Mouse (Mus musculus) midbrain, embryonic 13.5 days (tissue): ENCODE data around the gene Gigyf2. TPM values are rescaled to one million over a fixed set of nuclear protein-coding genes. Genes with fewer than 3 reads are reported as not detected.
A peak's percentile ranks its signal among the peaks of the same experiment; 100 is the strongest.

Experiments
- ATAC-seq: fragments of 200-750 bp; cut with Nextera tagmentation; 2 replicates; pipeline ENCODE4 v1.8.0; 2017; ENCODE audit warnings: mild to moderate bottlenecking, moderate TSS enrichment, moderate library complexity
- H3K27ac ChIP-seq: fragments of 300-500 bp; sonication (generic); 2 replicates; pipeline ENCODE4 v1.5.1; 2015; ENCODE audit warnings: inconsistent platforms, mild to moderate bottlenecking, moderate library complexity
- H3K27me3 ChIP-seq: fragments of 300-500 bp; sonication (generic); 2 replicates; pipeline ENCODE4 v1.6.1; 2015; ENCODE audit warnings: mild to moderate bottlenecking, inconsistent platforms
- H3K36me3 ChIP-seq: fragments of 300-500 bp; sonication (generic); 2 replicates; pipeline ENCODE4 v1.6.1; 2015; ENCODE audit warnings: mild to moderate bottlenecking, inconsistent platforms
- H3K4me1 ChIP-seq: fragments of 300-500 bp; sonication (generic); replicated peaks from 2 replicates; pipeline ENCODE4 v1.6.1; 2015; ENCODE audit warnings: inconsistent platforms
- H3K4me2 ChIP-seq: fragments of 300-500 bp; sonication (generic); replicated peaks from 2 replicates; pipeline ENCODE4 v1.6.1; 2015; ENCODE audit warnings: moderate library complexity, mild to moderate bottlenecking, inconsistent platforms
- H3K4me3 ChIP-seq: fragments of 300-500 bp; sonication (generic); replicated peaks from 2 replicates; pipeline ENCODE4 v1.5.1; 2015; ENCODE audit warnings: mild to moderate bottlenecking, inconsistent platforms
- H3K9ac ChIP-seq: fragments of 300-500 bp; sonication (generic); replicated peaks from 2 replicates; pipeline ENCODE4 v1.6.1; 2015; ENCODE audit warnings: mild to moderate bottlenecking, inconsistent platforms
- H3K9me3 ChIP-seq: fragments of 300-500 bp; sonication (generic); 2 replicates; pipeline ENCODE4 v1.6.1; 2016; ENCODE audit warnings: mild to moderate bottlenecking, inconsistent platforms
- WGBS: fragments of 180-500 bp; shearing (Covaris S2); methylation state at CpG from one replicate; pipeline ENCODE4 v1.1.7; 2015; 5-methylcytosine and 5-hydroxymethylcytosine counted together
- polyA plus RNA-seq: library from polyadenylated mRNA; unstranded; fragments of >200 nt; fragmentation: Nextera tagmentation; extraction: Ambion mirVana; gene quantifications from 2 replicates; pipeline ENCODE4 v1.2.1, GENCODE M21; 2015

The Gigyf2 gene
- polyA plus RNA-seq = 70.6 and 74.5 TPM in 2 replicates

GRCm38 (mm10) chr1:87326742-87327163 is at the start of gene Gigyf2:
Gigyf2 (plus strand) TSS chr1:87326998.
- peak; percentile 97 for ATAC-seq
- whole genome bisulfite sequencing = under 1% methylated on average over 35 of the region's 36 CpGs
- Histone ChIP-seq H3K36me3 (no peaks in the 10 kb centered on the region), H3K4me2 (peak within 1 kb of the TSS; percentile 78), H3K9ac (peak within 1 kb of the TSS; percentile 98), H3K27ac (peak within 1 kb of the TSS; percentile 94), H3K27me3 (no peaks in the 10 kb centered on the region), H3K9me3 (peaks cover under 1% of the 10 kb centered on the region; the same call in 1 of the 2 replicates), H3K4me3 (peak within 1 kb of the TSS; percentile 98), H3K4me1 (peaks cover 19% of the 10 kb centered on the region)

GRCm38 (mm10) chr1:87280281-87280680 is 46.5 kb upstream of the Gigyf2 start:
- Histone ChIP-seq H3K9me3 (no peaks in the 10 kb centered on the region), H3K36me3 (no peaks in the 10 kb centered on the region), H3K4me1 (0 out of 2 replicates have a peak, but pooled peaks cover 4% of the 10 kb centered on the region), H3K27ac (no peak overlapping the region), H3K9ac (no peak overlapping the region), H3K4me2 (no peak overlapping the region), H3K27me3 (no peaks in the 10 kb centered on the region), H3K4me3 (no peak overlapping the region)
- ATAC-seq = no peak
- WGBS = 79% methylated on average over 5 of the region's 5 CpGs

DNA sequence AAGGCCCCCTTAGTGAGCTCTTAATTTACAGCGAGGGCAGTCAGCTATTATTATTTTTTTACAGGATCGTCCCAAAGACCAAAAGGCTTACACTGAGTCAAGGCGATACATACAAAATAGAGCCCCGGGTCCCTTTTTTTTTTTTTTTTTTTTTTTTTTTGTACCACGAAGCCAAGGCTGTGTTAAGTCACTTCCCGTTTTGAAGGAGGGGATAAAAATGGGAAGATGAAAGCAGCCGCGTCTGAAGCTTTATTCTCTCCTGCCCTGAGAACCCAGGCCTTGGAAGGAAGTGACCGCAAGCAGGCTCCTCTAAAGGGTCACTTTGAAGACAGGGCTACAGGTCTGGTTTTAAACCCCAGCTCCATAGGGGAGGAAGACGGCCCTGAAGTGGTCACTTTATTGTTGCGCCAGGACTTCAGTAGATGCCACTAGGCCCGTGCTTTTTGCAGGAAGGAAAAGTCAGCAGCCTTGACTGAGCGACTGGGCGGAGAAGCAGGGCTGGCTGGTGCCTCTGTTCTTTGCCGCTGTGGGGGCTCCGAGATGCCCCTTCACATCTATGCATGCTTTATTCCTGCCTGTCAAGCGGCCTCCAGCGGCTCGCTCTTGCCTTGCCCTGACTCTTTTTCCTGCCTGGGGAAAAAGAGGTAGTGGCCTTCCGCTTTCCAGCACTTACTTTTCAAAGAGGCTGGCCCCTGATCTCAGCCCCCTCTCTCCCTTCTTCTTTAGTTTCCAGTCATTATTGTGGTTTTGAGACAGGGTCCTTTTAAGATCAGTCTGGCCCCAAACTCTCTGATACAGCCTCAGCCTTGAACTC is 45.0 kb upstream of the Gigyf2 start:
- Histone ChIP-seq H3K9ac (no peak overlapping the region), H3K9me3 (no peaks in the 10 kb centered on the region), H3K4me1 (0 out of 2 replicates have a peak, but pooled peaks cover 4% of the 10 kb centered on the region), H3K36me3 (no peaks in the 10 kb centered on the region), H3K4me2 (peak overlapping the region; percentile 24; the same call in 1 of the 2 replicates), H3K27me3 (no peaks in the 10 kb centered on the region), H3K27ac (no peak overlapping the region), H3K4me3 (no peak overlapping the region)
- 0 out of 2 replicates have a peak, but pooled peaks have one; percentile 17 for ATAC-seq
- WGBS = 19% methylated on average over 20 of the region's 20 CpGs

DNA sequence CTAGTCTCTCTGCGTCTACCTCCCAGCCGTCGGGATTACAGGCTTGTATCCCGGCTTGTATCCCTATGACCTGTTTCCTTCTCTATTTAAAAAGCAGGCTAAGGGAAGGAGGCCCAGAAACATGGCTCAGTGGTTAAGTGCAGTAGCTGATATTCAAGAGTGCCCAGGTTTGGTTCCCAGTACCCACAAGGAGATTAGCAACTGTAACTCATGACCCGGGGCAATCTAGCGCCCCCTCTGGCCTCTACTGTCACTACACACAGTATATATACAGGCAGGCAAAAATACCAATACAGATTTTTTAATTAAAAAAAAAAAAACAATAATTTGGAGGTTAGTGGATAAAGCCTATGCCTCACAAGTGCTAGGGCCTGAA is 44.4 kb upstream of the Gigyf2 start:
- H3K9me3 ChIP-seq = no peaks in the 10 kb centered on the region
- H3K27me3 ChIP-seq = no peaks in the 10 kb centered on the region
- no peak overlapping the region for H3K9ac ChIP-seq
- H3K4me1 ChIP-seq = 0 out of 2 replicates have a peak, but pooled peaks cover 4% of the 10 kb centered on the region
- 66% methylated on average over 6 of the region's 6 CpGs for WGBS
- no peak overlapping the region for H3K4me3 ChIP-seq
- H3K27ac ChIP-seq = no peak overlapping the region
- H3K36me3 ChIP-seq = no peaks in the 10 kb centered on the region
- ATAC-seq = no peak
- H3K4me2 ChIP-seq = no peak overlapping the region

- H3K4me2 ChIP-seq = no peak overlapping the region
- no peak overlapping the region for H3K4me3 ChIP-seq
- no peak for ATAC-seq
- no peaks in the 10 kb centered on the region for H3K9me3 ChIP-seq
- WGBS = 85% methylated on average over 10 of the region's 10 CpGs
- 0 out of 2 replicates have a peak, but pooled peaks cover 4% of the 10 kb centered on the region for H3K4me1 ChIP-seq
- no peaks in the 10 kb centered on the region for H3K27me3 ChIP-seq
- H3K9ac ChIP-seq = no peak overlapping the region
- H3K27ac ChIP-seq = no peak overlapping the region
- no peaks in the 10 kb centered on the region for H3K36me3 ChIP-seq
Observed at GRCm38 (mm10) chr1:87283410-87283960, 43.3 kb upstream of the Gigyf2 start.

DNA sequence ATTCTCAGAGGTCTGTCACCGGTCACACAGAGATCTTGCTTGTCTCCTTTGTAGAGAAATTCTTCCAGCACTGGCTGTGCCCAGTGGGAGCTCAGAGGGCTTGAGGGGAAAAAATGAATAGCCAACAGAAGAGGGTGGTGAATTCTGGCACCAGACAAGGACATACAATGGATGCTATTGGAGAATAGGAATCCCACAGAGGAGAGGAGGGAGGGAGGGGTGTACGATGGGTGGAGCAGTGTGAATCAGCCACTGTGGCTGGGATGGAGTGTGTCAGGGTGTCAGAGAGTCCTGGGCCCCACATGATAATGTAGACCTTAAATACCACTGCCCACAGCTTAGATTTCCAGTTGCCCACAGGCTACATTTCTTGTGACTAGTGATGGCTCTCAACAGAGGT is 39.7 kb upstream of the Gigyf2 start:
- Histone ChIP-seq H3K4me3 (no peak overlapping the region), H3K9me3 (no peaks in the 10 kb centered on the region), H3K4me2 (no peak overlapping the region), H3K4me1 (0 out of 2 replicates have a peak, but pooled peaks cover under 1% of the 10 kb centered on the region), H3K36me3 (no peaks in the 10 kb centered on the region), H3K27ac (no peak overlapping the region), H3K27me3 (no peaks in the 10 kb centered on the region), H3K9ac (no peak overlapping the region)
- WGBS = 60% methylated on average over 2 of the region's 2 CpGs
- no peak for ATAC-seq

DNA sequence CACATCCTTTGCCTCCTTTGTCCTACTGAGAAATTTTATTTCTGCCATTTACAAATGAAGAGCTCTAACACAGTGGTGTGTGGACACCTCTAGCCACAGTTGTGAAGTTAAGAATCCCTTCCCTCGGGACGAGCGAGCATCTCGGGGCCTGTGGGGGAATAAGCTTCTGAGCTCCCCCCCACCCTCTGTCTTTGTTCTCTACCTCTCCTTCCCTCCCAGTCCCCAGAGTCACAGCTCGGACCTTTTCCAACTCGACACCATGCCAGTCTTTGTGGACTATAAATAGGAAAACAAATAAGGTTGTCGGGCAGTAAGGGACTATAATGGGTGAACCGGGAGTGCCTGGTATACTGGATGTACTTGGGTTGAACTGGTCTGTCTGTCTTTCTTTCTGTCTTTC is 35.4 kb upstream of the Gigyf2 start:
- Histone ChIP-seq H3K27me3 (no peaks in the 10 kb centered on the region), H3K4me2 (no peak overlapping the region), H3K27ac (no peak overlapping the region), H3K4me1 (no peaks in the 10 kb centered on the region), H3K9ac (no peak overlapping the region), H3K4me3 (no peak overlapping the region), H3K36me3 (no peaks in the 10 kb centered on the region), H3K9me3 (no peaks in the 10 kb centered on the region)
- 66% methylated on average over 8 of the region's 8 CpGs for WGBS
- ATAC-seq = no peak

DNA sequence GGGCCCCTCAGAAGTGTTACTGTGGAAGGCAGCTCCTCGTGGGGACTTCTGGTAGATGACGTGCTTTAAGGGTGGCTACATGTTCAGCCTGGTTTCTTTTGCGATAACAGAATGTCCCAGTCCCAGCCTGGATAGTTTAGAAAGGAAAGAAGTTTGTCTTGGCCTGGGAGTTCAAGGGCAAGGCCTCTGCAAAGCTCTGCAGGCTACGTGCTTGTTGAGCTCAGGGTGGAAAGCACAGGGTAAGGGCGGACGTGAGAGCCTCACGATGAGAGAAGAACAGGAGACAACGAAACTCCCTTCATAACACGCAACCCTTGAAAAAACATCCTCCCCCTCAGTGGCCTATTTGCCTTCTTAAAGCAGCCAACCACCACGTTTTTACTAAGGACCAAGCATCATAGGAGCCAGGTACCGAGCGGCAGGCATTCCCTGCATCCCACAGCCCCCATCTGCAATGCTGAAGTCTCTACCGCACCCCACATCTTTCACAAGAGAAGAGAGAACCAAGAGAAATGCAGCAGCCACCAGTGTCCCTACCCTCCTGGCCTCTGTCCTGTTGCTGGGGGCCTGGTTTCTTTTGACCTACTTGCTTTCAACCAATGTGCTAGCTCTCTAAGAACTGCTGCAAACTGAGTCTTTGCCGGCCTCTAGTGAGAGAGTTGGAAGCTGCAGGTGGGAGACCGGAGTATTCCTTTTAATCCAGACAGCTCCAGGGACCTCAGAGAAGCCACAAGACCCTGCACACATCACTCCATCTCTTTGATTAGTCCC is 34.2 kb upstream of the Gigyf2 start:
- ATAC-seq = no peak
- H3K27me3 ChIP-seq = no peaks in the 10 kb centered on the region
- H3K9ac ChIP-seq = no peak overlapping the region
- no peaks in the 10 kb centered on the region for H3K9me3 ChIP-seq
- H3K4me1 ChIP-seq = no peaks in the 10 kb centered on the region
- H3K36me3 ChIP-seq = no peaks in the 10 kb centered on the region
- 65% methylated on average over 15 of the region's 15 CpGs for WGBS
- no peak overlapping the region for H3K4me3 ChIP-seq
- no peak overlapping the region for H3K27ac ChIP-seq
- H3K4me2 ChIP-seq = no peak overlapping the region

- no peak overlapping the region for H3K9ac ChIP-seq
- H3K27me3 ChIP-seq = no peaks in the 10 kb centered on the region
- no peaks in the 10 kb centered on the region for H3K4me1 ChIP-seq
- H3K36me3 ChIP-seq = no peaks in the 10 kb centered on the region
- no peak for ATAC-seq
- H3K4me2 ChIP-seq = no peak overlapping the region
- no peak overlapping the region for H3K4me3 ChIP-seq
- WGBS = 79% methylated on average over 4 of the region's 4 CpGs
- no peak overlapping the region for H3K27ac ChIP-seq
- no peaks in the 10 kb centered on the region for H3K9me3 ChIP-seq
Observed at GRCm38 (mm10) chr1:87294063-87294710, 32.6 kb upstream of the Gigyf2 start.

- H3K27me3 ChIP-seq = no peaks in the 10 kb centered on the region
- 69% methylated on average over 4 of the region's 4 CpGs for WGBS
- ATAC-seq = no peak
- H3K36me3 ChIP-seq = no peaks in the 10 kb centered on the region
- H3K4me3 ChIP-seq = no peak overlapping the region
- H3K4me1 ChIP-seq = no peaks in the 10 kb centered on the region
- no peak overlapping the region for H3K4me2 ChIP-seq
- H3K27ac ChIP-seq = no peak overlapping the region
- H3K9me3 ChIP-seq = no peaks in the 10 kb centered on the region
- H3K9ac ChIP-seq = no peak overlapping the region
Observed at GRCm38 (mm10) chr1:87294951-87295350, 31.8 kb upstream of the Gigyf2 start.

DNA sequence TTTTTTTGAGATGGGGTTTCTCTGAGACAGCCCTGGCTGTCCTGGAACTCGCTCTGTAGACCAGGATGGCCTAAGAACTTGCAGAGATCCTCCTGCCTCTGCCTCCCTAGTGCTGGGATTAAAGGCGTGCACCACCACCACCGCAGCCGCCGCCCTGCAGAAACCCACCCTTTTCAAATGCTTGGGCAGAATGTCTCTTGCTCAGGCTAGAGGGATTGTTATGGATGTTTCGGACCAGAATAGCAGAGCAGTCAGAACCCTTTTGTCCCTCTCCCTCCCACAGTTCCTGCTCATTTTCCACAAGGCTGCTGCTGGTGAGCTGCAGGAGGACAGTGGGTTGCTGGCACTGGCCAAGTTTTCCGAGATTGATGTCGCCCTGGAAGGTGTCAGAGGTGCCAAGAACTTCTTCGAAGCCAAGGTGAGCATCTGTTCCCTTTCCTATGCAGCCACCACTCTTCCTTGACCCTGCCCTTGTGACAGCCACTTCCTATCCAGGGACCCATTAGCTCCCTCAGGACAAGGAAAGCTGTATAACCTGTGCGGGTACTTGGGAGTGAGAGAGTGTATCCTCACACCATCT is 29.4 kb upstream of the Gigyf2 start:
- H3K27me3 ChIP-seq = no peaks in the 10 kb centered on the region
- H3K36me3 ChIP-seq = no peaks in the 10 kb centered on the region
- no peak for ATAC-seq
- no peak overlapping the region for H3K27ac ChIP-seq
- no peak overlapping the region for H3K4me3 ChIP-seq
- no peaks in the 10 kb centered on the region for H3K4me1 ChIP-seq
- H3K9me3 ChIP-seq = no peaks in the 10 kb centered on the region
- 87% methylated on average over 10 of the region's 10 CpGs for WGBS
- no peak overlapping the region for H3K4me2 ChIP-seq
- no peak overlapping the region for H3K9ac ChIP-seq
